Mouse (Mus musculus) bone marrow macrophage, adult 2 months (primary cell): ENCODE results near the gene Vangl1.

ENCODE experiments used
- CTCF ChIP-seq: IDR thresholded peaks from 2 replicates; pipeline ENCODE4 v1.5.1; 2012; ENCODE audit warnings: low read depth, mild to moderate bottlenecking, low read length, moderate library complexity
- POLR2A ChIP-seq: IDR thresholded peaks from 2 replicates; pipeline ENCODE4 v1.6.1; 2012; ENCODE audit warnings: mild to moderate bottlenecking, low read depth, low read length, borderline replicate concordance

DNA sequence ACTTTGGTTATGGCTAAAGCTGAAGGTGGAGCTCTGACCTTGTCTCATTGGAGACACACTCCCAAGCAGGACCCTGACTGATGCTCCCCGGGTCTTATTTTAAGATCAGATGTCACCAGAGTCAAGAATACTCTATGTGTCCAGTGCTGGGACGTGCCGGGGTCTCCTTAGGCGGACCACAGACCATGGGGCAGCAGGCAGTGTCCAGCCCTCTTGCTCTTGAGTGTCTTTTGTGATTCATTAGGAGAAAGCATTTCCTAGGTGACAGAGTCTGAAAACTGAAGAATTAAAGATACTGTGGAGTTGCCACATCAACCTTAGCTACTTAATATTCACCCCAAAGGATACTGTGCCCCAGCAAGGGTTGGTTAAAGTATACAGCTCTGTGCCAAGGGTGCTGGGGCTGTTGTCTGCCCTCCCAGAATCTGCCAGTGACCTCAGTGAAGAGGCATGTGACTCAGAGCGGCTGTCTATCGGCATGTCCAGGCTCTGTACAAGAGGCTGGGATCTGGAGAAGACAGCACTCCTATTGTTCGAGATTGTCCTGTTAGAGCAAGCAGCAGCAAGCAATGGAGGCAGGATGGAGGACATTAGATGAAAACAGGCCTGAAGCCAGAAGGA, 92.4 kb downstream of the Vangl1 start:
- TF ChIP-seq CTCF: no peak
- TF ChIP-seq POLR2A: no peak
